Mouse (Mus musculus) layer of hippocampus, adult 2 months (tissue): ENCODE results near the gene Calm4. TPM values are rescaled to one million over a fixed set of nuclear protein-coding genes. Genes with fewer than 3 reads are reported as not detected.
"Not testable (repeated sequence)": the region's sequence is repeated elsewhere in the genome, so short reads cannot be mapped to it uniquely, and the experiment has no call there.

Experiments
- DNase-seq, 2 experiments: peaks; one replicate each; pipeline ENCODE4 v3.0.0; 2022; ENCODE audit warnings: low spot score in 2 of 2
- H3K27ac ChIP-seq: fragments of 200-600 bp; 2 replicates; pipeline ENCODE4 v1.8.1; 2022
- H3K4me3 ChIP-seq: fragments of 200-600 bp; 2 replicates; pipeline ENCODE4 v1.8.1; 2022; ENCODE audit warnings: mild to moderate bottlenecking
- CTCF ChIP-seq: fragments of 200-600 bp; conservative IDR thresholded peaks from 2 replicates; pipeline ENCODE4 v1.8.1; 2022; ENCODE audit warnings: antibody characterized with exemption, mild to moderate bottlenecking, moderate library complexity
- long read RNA-seq, 2 experiments: library from polyadenylated mRNA; stranded (forward); transcript quantifications; one replicate each; pipeline ENCODE4 v2.0.0; 2021; ENCODE audit warnings: borderline mapping rate in 2 of 2
- total RNA-seq, 2 experiments: library from RNA; stranded (reverse); gene quantifications; 2 replicates each; pipeline ENCODE4 v1.2.3; 2021

Gene Calm4
- not detected for total RNA-seq
- long read RNA-seq, experiment 1: 0 reads
- long read RNA-seq, experiment 2: 0 reads

DNA sequence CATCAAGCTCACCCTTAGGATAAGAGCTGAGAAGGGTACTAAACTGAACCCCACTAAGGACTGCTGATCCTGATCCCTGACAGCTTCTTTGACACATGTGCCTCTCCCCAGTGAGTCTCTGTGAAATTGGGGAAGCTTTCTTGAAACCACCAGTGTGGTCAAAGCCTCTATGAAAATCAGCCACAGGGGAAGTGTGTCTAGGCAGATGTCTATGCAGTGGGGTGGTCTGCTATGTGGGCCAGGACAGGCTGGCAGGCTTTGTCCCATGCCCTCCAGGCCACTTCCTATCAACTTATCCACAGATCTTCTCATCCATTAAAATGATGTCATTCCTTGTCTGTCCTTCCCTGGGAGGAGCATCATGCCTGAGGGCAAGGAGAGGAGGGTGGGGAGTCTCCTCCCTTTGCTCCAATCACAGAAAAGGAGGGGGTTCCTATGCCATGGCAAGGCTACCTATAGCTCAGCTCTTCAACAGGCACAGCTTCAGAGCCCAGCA lies at the start of gene Calm4:
Gene Calm4, plus strand, starts transcription at position 446 of the 496 bp plus-strand sequence.
- not testable (repeated sequence) for H3K27ac ChIP-seq, DNase-seq, H3K4me3 ChIP-seq

DNA sequence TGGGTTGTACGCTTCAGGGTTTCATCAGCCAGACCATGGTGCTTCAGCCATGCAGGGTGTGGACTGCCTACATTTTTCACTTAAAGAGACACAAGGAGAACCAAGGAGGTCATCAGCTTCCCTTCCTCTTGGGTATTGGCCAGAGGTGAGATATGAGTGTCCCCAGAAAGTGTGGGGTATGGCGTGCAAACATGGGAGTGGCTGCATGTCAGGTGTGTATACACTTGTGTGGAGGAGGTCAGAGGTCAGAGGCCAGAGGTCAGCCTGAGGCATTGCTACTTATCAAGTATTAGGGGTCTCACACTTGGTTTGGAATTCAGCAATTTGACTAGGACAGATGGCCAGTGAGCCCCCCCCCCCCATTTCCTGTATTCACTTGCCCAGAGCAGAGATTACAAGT lies 49.0 kb upstream of the Calm4 start:
- no peak for TF ChIP-seq CTCF
- Histone ChIP-seq H3K4me3 (no peak overlapping the region), H3K27ac (no peak overlapping the region)
- no peak for DNase-seq

DNA sequence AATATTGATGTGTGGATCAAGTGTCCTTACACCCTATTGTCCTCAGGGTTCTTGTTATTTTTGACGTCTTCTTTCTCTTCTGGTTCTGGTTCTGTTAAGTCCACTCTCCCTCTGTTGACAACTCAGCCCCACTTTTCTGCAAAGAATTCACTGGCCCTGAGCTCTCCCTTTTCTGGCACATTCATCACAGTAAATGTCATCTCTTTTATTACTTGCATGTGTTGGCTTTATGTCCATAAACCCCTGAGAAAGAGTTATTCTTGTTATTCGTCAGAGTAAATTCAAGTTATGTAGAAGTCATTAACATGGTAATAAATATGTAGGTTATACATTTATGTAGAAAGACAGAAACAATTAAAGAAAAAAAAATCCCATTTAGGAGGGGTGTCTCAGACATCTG lies 48.0 kb upstream of the Calm4 start:
- no peak for DNase-seq
- no peak overlapping the region for H3K4me3 ChIP-seq
- H3K27ac ChIP-seq: no peak overlapping the region
- no peak for TF ChIP-seq CTCF

DNA sequence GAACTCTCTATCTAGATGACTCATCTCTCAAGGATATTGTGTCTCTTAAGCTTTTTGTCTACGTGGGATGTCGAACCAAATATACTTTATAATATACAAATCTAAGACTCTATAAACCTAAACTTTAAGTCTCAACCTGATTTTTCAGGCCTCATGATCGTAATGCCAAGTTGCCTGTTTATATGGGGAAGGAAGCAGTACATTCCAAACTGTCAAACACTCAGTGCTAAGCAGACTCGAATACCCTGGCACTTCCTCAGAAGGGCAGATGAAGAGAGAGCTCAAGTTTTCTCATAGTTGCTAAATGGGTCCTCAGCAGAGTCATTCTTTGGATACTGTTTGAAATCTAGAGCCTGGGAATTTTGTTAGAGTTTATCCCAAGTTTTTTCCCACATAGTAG lies 40.9 kb upstream of the Calm4 start:
- Histone ChIP-seq H3K4me3 (no peak overlapping the region), H3K27ac (no peak overlapping the region)
- TF ChIP-seq CTCF: no peak
- no peak for DNase-seq

DNA sequence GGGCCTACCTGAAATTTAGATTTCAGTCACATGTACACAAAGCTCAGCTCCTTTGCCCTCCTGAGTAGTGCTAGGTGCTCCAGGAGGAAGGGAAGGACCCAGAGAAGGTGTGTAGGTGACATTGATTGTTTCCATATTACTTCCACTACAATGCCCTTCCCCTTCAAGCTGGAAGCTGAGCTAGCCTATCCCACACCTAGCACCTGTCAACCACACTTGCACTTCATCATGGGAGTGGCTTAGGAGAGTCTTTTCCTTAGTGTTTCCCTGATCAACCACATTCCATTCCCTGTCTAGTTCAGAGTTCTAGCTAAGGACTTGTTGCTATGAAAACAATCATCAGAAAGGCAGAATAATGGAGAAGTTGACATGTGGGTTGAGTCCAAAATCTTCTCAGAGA lies 38.8 kb upstream of the Calm4 start:
- H3K4me3 ChIP-seq: no peak overlapping the region
- TF ChIP-seq CTCF: no peak
- DNase-seq: no peak

DNA sequence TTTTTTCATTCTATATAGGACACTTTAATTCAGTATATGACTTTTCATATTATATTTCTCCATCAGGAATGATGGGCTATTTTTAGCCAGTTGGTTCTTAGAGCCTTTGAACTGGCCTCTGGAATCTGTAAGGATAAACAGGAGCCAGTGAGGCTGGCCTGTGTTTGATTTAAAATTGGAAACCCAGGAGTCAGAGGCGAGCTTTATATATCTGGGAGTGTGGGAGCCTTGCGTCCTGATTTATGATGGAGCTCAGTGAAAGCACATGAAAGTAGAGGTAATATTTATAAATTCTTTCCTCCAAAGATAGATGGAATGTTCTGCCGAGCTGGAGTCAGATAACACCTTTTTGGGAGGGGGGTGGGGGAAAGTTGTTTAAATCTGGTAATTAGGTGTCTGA lies 38.2 kb upstream of the Calm4 start:
- H3K4me3 ChIP-seq: no peak overlapping the region
- no peak for TF ChIP-seq CTCF
- H3K27ac ChIP-seq: no peak overlapping the region
- DNase-seq: no peak

More for the DNA sequence above, 38.8 kb upstream of the Calm4 start:
- H3K27ac ChIP-seq: no peak overlapping the region

DNA sequence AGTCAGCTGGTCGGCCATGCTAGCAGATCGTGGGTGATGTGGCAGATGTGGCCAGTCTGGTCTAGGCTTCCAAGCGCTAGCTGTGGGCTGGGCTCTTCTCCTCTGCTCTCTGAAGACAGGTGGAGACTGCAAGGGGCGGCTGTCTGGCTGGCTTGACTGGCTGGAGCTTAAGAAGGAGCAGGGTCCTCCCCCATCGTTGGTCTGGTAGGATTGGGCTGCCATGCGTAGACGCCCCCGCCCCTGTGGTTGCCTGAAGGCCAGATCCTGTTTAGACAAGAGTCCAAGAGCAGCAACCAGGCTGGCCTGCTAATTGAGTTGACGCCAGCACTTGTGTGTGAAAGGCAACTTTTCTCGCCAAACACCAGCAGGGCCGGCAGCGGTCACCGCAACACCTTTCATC lies 33.4 kb upstream of the Calm4 start, which contains the start of gene Calml3:
Gene Calml3, minus strand, starts transcription at position 131 of the 400 bp plus-strand sequence.
- no peak for TF ChIP-seq CTCF
- DNase-seq: no peak
- no peak within 1 kb of the TSS for H3K4me3 ChIP-seq
- H3K27ac ChIP-seq: no peak within 1 kb of the TSS

DNA sequence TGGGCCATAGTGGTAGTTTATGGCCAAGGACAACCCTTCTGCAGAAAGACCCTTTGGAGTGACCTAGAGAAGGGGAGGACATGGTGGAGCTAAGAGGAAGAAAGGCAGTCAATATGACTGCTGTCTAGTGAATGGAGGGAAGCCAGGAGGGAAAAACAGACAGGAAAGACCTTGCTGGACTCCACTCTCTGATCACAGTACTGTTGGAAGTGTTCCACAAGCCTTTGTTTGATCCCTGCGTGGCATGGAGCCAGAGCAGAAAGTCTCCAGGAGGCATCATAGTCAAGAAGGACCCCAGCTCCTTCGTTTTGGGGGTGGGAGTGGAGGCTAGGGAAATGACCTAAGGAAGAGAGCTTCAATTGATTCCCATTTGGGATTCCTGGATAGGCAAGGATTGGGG lies 32.4 kb upstream of the Calm4 start:
- H3K4me3 ChIP-seq: no peak overlapping the region
- no peak for DNase-seq
- H3K27ac ChIP-seq: no peak overlapping the region
- no peak for TF ChIP-seq CTCF

DNA sequence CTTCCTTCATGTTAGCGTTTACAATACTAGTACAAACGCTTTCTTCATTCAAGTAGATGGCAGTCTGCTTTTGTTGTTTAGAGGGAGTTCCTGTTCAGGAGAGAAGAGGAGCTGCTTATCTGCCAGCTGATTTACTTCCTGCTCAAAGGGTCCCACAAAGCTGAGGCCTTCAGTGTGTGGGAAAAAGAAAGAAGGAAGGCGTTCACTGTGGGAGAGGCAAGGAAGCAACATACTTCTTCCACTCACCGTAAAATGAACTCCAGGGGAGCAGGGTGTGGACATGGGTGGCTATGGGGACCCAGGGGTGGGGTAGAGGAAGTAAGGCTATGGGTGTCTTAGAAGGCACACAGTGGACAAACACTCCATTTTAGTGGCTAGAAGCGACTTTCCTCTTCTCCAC lies 31.9 kb upstream of the Calm4 start:
- no peak for TF ChIP-seq CTCF
- no peak overlapping the region for H3K27ac ChIP-seq
- H3K4me3 ChIP-seq: no peak overlapping the region
- no peak for DNase-seq

DNA sequence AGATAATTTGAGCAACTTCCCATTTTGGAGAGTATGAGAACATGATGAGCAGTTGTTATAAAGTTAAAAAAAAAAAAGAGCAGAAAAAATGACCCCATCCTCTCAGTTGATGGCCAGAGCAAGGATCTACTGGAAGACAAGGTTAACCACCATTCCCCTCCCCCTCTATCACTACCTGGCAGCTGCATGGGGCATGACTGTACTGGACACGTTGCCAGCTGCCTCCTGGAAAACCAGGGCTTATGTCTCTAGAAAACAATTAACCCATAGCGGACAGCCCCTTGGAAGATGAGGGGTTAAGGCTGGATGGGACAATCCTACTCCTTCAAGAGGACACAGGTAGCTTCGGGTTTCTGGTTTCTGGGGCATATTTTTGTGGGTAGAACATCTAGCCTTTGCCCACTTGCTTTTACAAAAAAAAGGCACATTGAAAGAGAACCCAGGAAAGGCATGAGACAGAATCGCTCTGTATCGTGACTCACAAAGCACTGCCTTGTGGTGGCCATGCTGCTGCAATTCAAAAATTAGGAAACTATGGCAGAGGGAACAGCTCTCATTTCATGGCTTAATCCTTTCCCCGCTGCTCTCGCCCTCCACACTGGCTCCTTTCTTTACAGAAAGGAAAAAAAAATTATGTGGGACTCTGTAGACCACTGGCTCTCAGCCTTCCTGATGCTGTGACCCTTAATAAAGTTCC lies 30.3 kb upstream of the Calm4 start:
- no peak for TF ChIP-seq CTCF
- no peak for DNase-seq
- Histone ChIP-seq H3K27ac (no peak overlapping the region), H3K4me3 (no peak overlapping the region)

DNA sequence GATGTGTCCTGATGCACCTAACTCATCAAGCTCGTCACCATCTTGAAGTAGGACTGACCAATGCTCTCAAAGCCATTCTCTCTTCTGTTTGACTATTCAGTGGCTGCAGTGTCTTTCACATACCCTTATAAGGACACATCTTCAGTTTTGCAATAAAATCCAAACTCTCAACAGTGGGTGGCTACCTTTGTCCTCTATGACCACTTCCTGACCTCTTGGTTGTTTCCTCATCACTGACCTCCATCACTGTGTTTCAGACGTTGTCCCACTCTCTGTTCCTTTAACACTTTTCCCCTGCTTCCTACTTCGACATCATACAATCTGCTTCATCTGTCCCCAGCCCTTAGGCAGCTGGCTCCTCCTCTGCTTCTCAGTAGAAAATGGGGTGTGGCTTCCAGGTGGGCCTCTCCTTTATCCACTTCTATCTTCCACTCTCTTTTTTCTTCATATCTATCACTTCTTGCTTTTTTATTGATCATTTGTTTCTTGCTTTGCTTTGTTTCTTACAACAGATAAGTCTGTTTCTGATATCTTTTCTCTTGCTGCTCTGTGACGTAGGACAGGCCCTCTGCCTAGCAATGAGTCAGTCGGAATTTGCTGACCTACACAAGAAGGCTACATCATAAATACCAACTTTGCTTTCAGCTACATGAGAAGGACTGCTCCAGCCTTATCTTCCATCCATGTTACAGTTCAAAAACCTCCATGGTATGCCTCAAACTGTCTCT lies 19.4 kb upstream of the Calm4 start:
- no peak overlapping the region for H3K27ac ChIP-seq
- no peak for DNase-seq
- TF ChIP-seq CTCF: no peak
- H3K4me3 ChIP-seq: no peak overlapping the region

DNA sequence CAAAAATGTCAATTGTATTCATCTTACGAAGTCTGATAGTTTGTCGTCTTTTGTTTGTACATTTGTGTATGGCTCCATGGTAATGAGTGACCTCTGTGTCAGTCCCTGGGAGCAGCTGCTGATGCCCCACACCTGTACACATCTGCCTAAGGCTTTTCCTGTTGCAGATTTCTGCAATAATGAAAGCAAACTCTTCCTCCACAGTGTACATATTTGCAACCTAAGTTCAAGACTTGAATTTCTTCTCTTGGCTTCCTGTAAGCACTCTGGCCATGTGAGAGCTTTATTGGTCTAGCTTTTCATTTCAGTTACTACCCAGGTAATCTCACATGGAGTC lies 18.8 kb upstream of the Calm4 start:
- no peak for DNase-seq
- Histone ChIP-seq H3K4me3 (no peak overlapping the region), H3K27ac (no peak overlapping the region)
- no peak for TF ChIP-seq CTCF

DNA sequence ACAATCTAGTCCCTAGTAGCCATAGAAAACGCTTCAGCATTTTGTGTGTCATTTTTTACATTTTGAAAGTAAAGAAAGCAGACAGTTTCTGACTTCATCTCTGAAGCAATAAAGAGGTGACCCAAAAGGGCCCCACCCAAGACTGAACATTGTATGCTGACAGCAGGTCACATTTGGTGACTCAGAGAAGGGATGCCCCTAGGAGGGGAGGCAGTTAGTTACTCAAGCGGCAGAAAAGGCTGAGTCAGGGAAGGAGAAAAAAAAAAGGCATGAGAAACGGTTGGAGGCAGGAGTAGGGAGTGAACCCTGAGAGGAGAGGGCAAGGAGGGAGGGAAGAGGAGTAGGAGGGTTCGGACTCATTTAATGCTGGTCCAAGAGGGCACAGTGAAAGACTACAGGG lies 15.5 kb upstream of the Calm4 start:
- no peak overlapping the region for H3K4me3 ChIP-seq
- no peak for TF ChIP-seq CTCF
- H3K27ac ChIP-seq: no peak overlapping the region
- no peak for DNase-seq

DNA sequence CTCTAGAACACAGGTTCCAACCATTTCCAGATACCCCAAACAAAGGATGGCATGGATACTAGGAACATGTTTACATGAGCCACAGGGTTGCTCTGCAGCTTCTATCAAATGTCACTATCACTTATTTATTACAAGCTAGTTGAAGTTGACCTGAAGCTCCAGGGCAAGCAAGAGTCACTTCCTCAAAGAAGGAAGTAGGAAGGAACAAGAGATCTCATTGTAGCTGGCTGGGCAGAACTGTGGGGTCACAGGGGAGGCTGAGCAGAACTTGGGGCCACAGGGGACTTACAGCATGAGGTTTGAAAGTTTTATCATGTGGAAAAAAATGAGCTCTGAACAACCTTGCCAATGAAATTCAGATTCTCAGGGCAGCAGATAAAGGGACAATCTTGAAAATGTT lies 11.8 kb upstream of the Calm4 start:
- H3K4me3 ChIP-seq: no peak overlapping the region
- TF ChIP-seq CTCF: no peak
- no peak overlapping the region for H3K27ac ChIP-seq
- no peak for DNase-seq
